Mouse (Mus musculus) thymus, postnatal 14 days (tissue): ENCODE results near the gene Meis1.

Experiments
- DNase-seq: peaks from one replicate; pipeline ENCODE4 v3.0.0; 2021

The Meis1 gene

GRCm38 (mm10) chr11:19014113-19014440 is 4.7 kb downstream of the Meis1 start:
- no peak for DNase-seq

- no peak for DNase-seq
Observed at GRCm38 (mm10) chr11:19013141-19014112, 5.4 kb downstream of the Meis1 start.

GRCm38 (mm10) chr11:19012463-19013115 is 6.2 kb downstream of the Meis1 start:
- DNase-seq, result no peak

GRCm38 (mm10) chr11:19012001-19012400 is 6.8 kb downstream of the Meis1 start:
- no peak for DNase-seq

GRCm38 (mm10) chr11:19011108-19011805 is 7.5 kb downstream of the Meis1 start:
- DNase-seq, result no peak

GRCm38 (mm10) chr11:19010396-19010811 is 8.4 kb downstream of the Meis1 start:
- DNase-seq, result no peak

- no peak for DNase-seq
Observed at GRCm38 (mm10) chr11:19009536-19010395, 9.0 kb downstream of the Meis1 start.

- no peak for DNase-seq
Observed at GRCm38 (mm10) chr11:19008610-19009384, 10.0 kb downstream of the Meis1 start.

- no peak for DNase-seq
Observed at GRCm38 (mm10) chr11:19007541-19008424, 11.0 kb downstream of the Meis1 start.

- DNase-seq, result no peak
Observed at GRCm38 (mm10) chr11:19007068-19007467, 11.7 kb downstream of the Meis1 start.

- no peak for DNase-seq
Observed at GRCm38 (mm10) chr11:19005913-19006693, 12.7 kb downstream of the Meis1 start.

GRCm38 (mm10) chr11:19005007-19005912 is 13.5 kb downstream of the Meis1 start:
- DNase-seq, result no peak

- no peak for DNase-seq
Observed at GRCm38 (mm10) chr11:19003066-19003465, 15.7 kb downstream of the Meis1 start.

GRCm38 (mm10) chr11:18996767-18997166 is 22.0 kb downstream of the Meis1 start:
- DNase-seq, result no peak

GRCm38 (mm10) chr11:18996289-18996688 is 22.5 kb downstream of the Meis1 start:
- DNase-seq, result no peak

- no peak for DNase-seq
Observed at GRCm38 (mm10) chr11:18992796-18993195, 26.0 kb downstream of the Meis1 start.

GRCm38 (mm10) chr11:18990244-18990677 is 28.5 kb downstream of the Meis1 start:
- DNase-seq, result no peak

- DNase-seq, result no peak
Observed at GRCm38 (mm10) chr11:18989669-18990243, 29.0 kb downstream of the Meis1 start.
